Mouse (Mus musculus) frontal cortex, postnatal 36 days (tissue): Measurements from ENCODE around the gene Col25a1.

ENCODE experiments used
- DNase-seq, 2 experiments: peaks; one replicate each; pipeline ENCODE4 v3.0.0; 2022; ENCODE audit warnings: low spot score in 2 of 2

Col25a1 gene

GRCm38 (mm10) chr3:130161323-130161917, 30.1 kb downstream of the Col25a1 start:
- DNase-seq, result no peak

GRCm38 (mm10) chr3:130166875-130167274, 35.6 kb downstream of the Col25a1 start:
- no peak for DNase-seq

- no peak for DNase-seq
Observed at GRCm38 (mm10) chr3:130172764-130173163, 41.5 kb downstream of the Col25a1 start.

- peak; percentile 76 to 79 for DNase-seq
Observed at GRCm38 (mm10) chr3:130180181-130180940, 49.1 kb downstream of the Col25a1 start.

GRCm38 (mm10) chr3:130180964-130181590, 49.8 kb downstream of the Col25a1 start:
- DNase-seq, result no peak

GRCm38 (mm10) chr3:130181591-130181980, 50.3 kb downstream of the Col25a1 start:
- no peak for DNase-seq

GRCm38 (mm10) chr3:130182450-130182849, 51.1 kb downstream of the Col25a1 start:
- no peak for DNase-seq

- no peak for DNase-seq
Observed at GRCm38 (mm10) chr3:130185111-130185510, 53.8 kb downstream of the Col25a1 start.

- no peak for DNase-seq
Observed at GRCm38 (mm10) chr3:130187588-130187987, 56.3 kb downstream of the Col25a1 start.

- no peak for DNase-seq
Observed at GRCm38 (mm10) chr3:130193450-130193849, 62.1 kb downstream of the Col25a1 start.

- DNase-seq, result no peak
Observed at GRCm38 (mm10) chr3:130214631-130215030, 83.3 kb downstream of the Col25a1 start.

GRCm38 (mm10) chr3:130216141-130216540, 84.8 kb downstream of the Col25a1 start:
- no peak for DNase-seq

- DNase-seq, result no peak
Observed at GRCm38 (mm10) chr3:130216646-130217045, 85.3 kb downstream of the Col25a1 start.

GRCm38 (mm10) chr3:130217705-130218104, 86.4 kb downstream of the Col25a1 start:
- no peak for DNase-seq

GRCm38 (mm10) chr3:130218232-130218728, 87.0 kb downstream of the Col25a1 start:
- DNase-seq, result no peak

- no peak for DNase-seq
Observed at GRCm38 (mm10) chr3:130220811-130221210, 89.5 kb downstream of the Col25a1 start.

GRCm38 (mm10) chr3:130228186-130228585, 96.9 kb downstream of the Col25a1 start:
- no peak for DNase-seq

GRCm38 (mm10) chr3:130232944-130233343, 101.6 kb downstream of the Col25a1 start:
- no peak for DNase-seq

GRCm38 (mm10) chr3:130235233-130235632, 103.9 kb downstream of the Col25a1 start:
- DNase-seq, result no peak

- no peak for DNase-seq
Observed at GRCm38 (mm10) chr3:130236129-130236528, 104.8 kb downstream of the Col25a1 start.

GRCm38 (mm10) chr3:130237852-130238251, 106.6 kb downstream of the Col25a1 start:
- no peak for DNase-seq

GRCm38 (mm10) chr3:130241924-130242323, 110.6 kb downstream of the Col25a1 start:
- DNase-seq, result no peak
